Mouse (Mus musculus): Measurements from ENCODE around the gene Grhl3.

The Grhl3 gene

GRCm38 (mm10) chr4:135575365-135576140 is 2.1 kb upstream of the Grhl3 start:
- DNase-seq (ENCODE audit: low spot score in 2 of 2): no peak

- DNase-seq (ENCODE audit: low spot score in 2 of 2): no peak
These were observed 1.2 kb downstream of the Grhl3 start for GRCm38 (mm10) chr4:135572276-135572675.

- DNase-seq (ENCODE audit: low spot score in 2 of 2): no peak
These were observed 2.3 kb downstream of the Grhl3 start for GRCm38 (mm10) chr4:135571037-135571550.

- peak in 1 of 2 experiments; percentile 22 for DNase-seq (ENCODE audit: low spot score in 2 of 2)
These were observed 3.0 kb downstream of the Grhl3 start for GRCm38 (mm10) chr4:135570152-135571036.

GRCm38 (mm10) chr4:135569201-135569600 is 4.2 kb downstream of the Grhl3 start:
- DNase-seq (ENCODE audit: low spot score in 2 of 2): no peak

- DNase-seq (ENCODE audit: low spot score in 2 of 2): no peak
These were observed 5.9 kb downstream of the Grhl3 start for GRCm38 (mm10) chr4:135567484-135567883.

- peak; percentile 21 to 30 for DNase-seq (ENCODE audit: low spot score in 2 of 2)
These were observed 6.4 kb downstream of the Grhl3 start for GRCm38 (mm10) chr4:135567042-135567441.

- DNase-seq (ENCODE audit: low spot score in 2 of 2): no peak
These were observed 8.0 kb downstream of the Grhl3 start for GRCm38 (mm10) chr4:135565400-135565799.

- no peak for DNase-seq (ENCODE audit: low spot score in 2 of 2)
These were observed 9.6 kb downstream of the Grhl3 start for GRCm38 (mm10) chr4:135563794-135564193.

- no peak for DNase-seq (ENCODE audit: low spot score in 2 of 2)
These were observed 24.1 kb downstream of the Grhl3 start for GRCm38 (mm10) chr4:135549323-135549722.

- DNase-seq (ENCODE audit: low spot score in 2 of 2): no peak
These were observed 24.8 kb downstream of the Grhl3 start for GRCm38 (mm10) chr4:135548521-135549077.

GRCm38 (mm10) chr4:135548108-135548507 is 25.3 kb downstream of the Grhl3 start:
- no peak for DNase-seq (ENCODE audit: low spot score in 2 of 2)

GRCm38 (mm10) chr4:135547551-135547950 is 25.9 kb downstream of the Grhl3 start:
- no peak for DNase-seq (ENCODE audit: low spot score in 2 of 2)

- no peak for DNase-seq (ENCODE audit: low spot score in 2 of 2)
These were observed 26.6 kb downstream of the Grhl3 start for GRCm38 (mm10) chr4:135546793-135547192.

- DNase-seq (ENCODE audit: low spot score in 2 of 2): no peak
These were observed 27.4 kb downstream of the Grhl3 start for GRCm38 (mm10) chr4:135546008-135546407.

GRCm38 (mm10) chr4:135545080-135545511 is 28.3 kb downstream of the Grhl3 start:
- DNase-seq (ENCODE audit: low spot score in 2 of 2): no peak

GRCm38 (mm10) chr4:135544284-135544683 is 29.1 kb downstream of the Grhl3 start:
- DNase-seq (ENCODE audit: low spot score in 2 of 2): no peak

- DNase-seq (ENCODE audit: low spot score in 2 of 2): no peak
These were observed 33.4 kb downstream of the Grhl3 start for GRCm38 (mm10) chr4:135540057-135540456.

- no peak for DNase-seq (ENCODE audit: low spot score in 2 of 2)
These were observed 34.4 kb downstream of the Grhl3 start for GRCm38 (mm10) chr4:135539056-135539455.

GRCm38 (mm10) chr4:135535021-135535420 is 38.4 kb downstream of the Grhl3 start:
- DNase-seq (ENCODE audit: low spot score in 2 of 2): no peak

- no peak for DNase-seq (ENCODE audit: low spot score in 2 of 2)
These were observed 40.4 kb downstream of the Grhl3 start for GRCm38 (mm10) chr4:135533001-135533400.

All from right cerebral cortex, adult 2 months (tissue).